9 mouse cellular contexts compared by ENCODE assay signal in genomic region chr2:33177443-33178242, GRCm38 (mm10). TPM values are rescaled to one million over a fixed set of nuclear protein-coding genes. Genes with fewer than 3 reads are reported as not detected.
DNase-seq lines count a peak whose midpoint lies in the region; ATAC-seq and TF ChIP-seq lines count a peak whose summit lies in the region.
"Had no signal": no experiment of that assay in that cellular context is flagged by ENCODE, and none has a peak within 500 bp of the region (broad histone marks: within the 10 kb centered on the region; RNA-seq: fewer than 3 reads in every experiment).

No protein-coding gene starts in this region.

- H3K4me1 ChIP-seq in midbrain, embryonic 14.5 days (ENCODE audit: control insufficient read depth, insufficient read depth, low read length): peaks cover 32% of the 10 kb centered on the region
- peaks cover 32% of the 10 kb centered on the region for H3K4me1 ChIP-seq in midbrain, embryonic 15.5 days
- H3K4me1 ChIP-seq in embryonic facial prominence, embryonic 15.5 days: peaks cover 40% of the 10 kb centered on the region
- H3K4me1 ChIP-seq in small intestine, adult 2 months (ENCODE audit: control insufficient read depth, insufficient read depth, insufficient read length, low read length): peaks cover 7% of the 10 kb centered on the region

- H3K27me3 ChIP-seq in midbrain, embryonic 14.5 days (ENCODE audit: control insufficient read depth, insufficient read depth, low read length): no peaks in the 10 kb centered on the region
- no peaks in the 10 kb centered on the region for H3K27me3 ChIP-seq in midbrain, embryonic 15.5 days (replicated peaks)
- no peaks in the 10 kb centered on the region for H3K27me3 ChIP-seq in embryonic facial prominence, embryonic 15.5 days
- no peaks in the 10 kb centered on the region for H3K27me3 ChIP-seq in small intestine, adult 2 months (ENCODE audit: control insufficient read depth, insufficient read depth, low read length)
- H3K27me3 ChIP-seq: forebrain, embryonic 15.5 days had no signal

- TF ChIP-seq CTCF in small intestine, adult 2 months (IDR thresholded peaks at IDR 0.05; ENCODE audit: extremely low read depth, insufficient read length, insufficient replicate concordance, low read depth, low read length): no peak

- H3K36me3 ChIP-seq in midbrain, embryonic 14.5 days (ENCODE audit: control insufficient read depth, insufficient read depth, low read length): peaks cover 13% of the 10 kb centered on the region
- H3K36me3 ChIP-seq in midbrain, embryonic 15.5 days (replicated peaks): no peaks in the 10 kb centered on the region
- H3K36me3 ChIP-seq in embryonic facial prominence, embryonic 15.5 days: no peaks in the 10 kb centered on the region
- no peaks in the 10 kb centered on the region for H3K36me3 ChIP-seq in small intestine, adult 2 months (ENCODE audit: control insufficient read depth, insufficient read depth, low read length)

- H3K4me2 ChIP-seq in midbrain, embryonic 14.5 days (ENCODE audit: low read length): no peak overlapping the region
- no peak overlapping the region for H3K4me2 ChIP-seq in midbrain, embryonic 15.5 days
- H3K4me2 ChIP-seq in embryonic facial prominence, embryonic 15.5 days (replicated peaks): no peak overlapping the region
- H3K4me2 ChIP-seq: forebrain, embryonic 15.5 days had no signal

- H3K9me3 ChIP-seq in midbrain, embryonic 14.5 days (ENCODE audit: control insufficient read depth, low read length): no peaks in the 10 kb centered on the region
- no peaks in the 10 kb centered on the region for H3K9me3 ChIP-seq in midbrain, embryonic 15.5 days
- H3K9me3 ChIP-seq in embryonic facial prominence, embryonic 15.5 days (replicated peaks): no peaks in the 10 kb centered on the region
- H3K9me3 ChIP-seq: forebrain, embryonic 15.5 days had no signal

- ATAC-seq in midbrain, embryonic 14.5 days (ENCODE audit: low FRiP score, low TSS enrichment): no peak
- no peak for ATAC-seq in midbrain, embryonic 15.5 days (replicated peaks)
- no peak for ATAC-seq in embryonic facial prominence, embryonic 15.5 days (ENCODE audit: insufficient number of reproducible peaks, low FRiP score, low TSS enrichment, low read depth)

- H3K27ac ChIP-seq in midbrain, embryonic 14.5 days (replicated peaks; ENCODE audit: low read depth, low read length): no peak overlapping the region
- no peak overlapping the region for H3K27ac ChIP-seq in midbrain, embryonic 15.5 days
- peak overlapping the region; percentile 48; the same call in 1 of the 2 replicates for H3K27ac ChIP-seq in embryonic facial prominence, embryonic 15.5 days (replicated peaks)
- peak overlapping the region; percentile 2; the same call in 1 of the 2 replicates for H3K27ac ChIP-seq in small intestine, adult 2 months (ENCODE audit: insufficient read depth, low read depth, low read length)

- no peak for DNase-seq in midbrain, embryonic 14.5 days
- DNase-seq in kidney, adult 8-10 months: peak; percentile 76 to 79
- no peak for DNase-seq in layer of hippocampus, adult 11-12 months (ENCODE audit: low spot score)
- DNase-seq in left cerebral cortex, postnatal 25 days (ENCODE audit: low spot score in 2 of 2): no peak
- DNase-seq in left cerebral cortex, postnatal 10 days (ENCODE audit: extremely low spot score in 1 of 2, low spot score in 2 of 2): no peak

- 0 out of 2 replicates have a peak, but pooled peaks have one; percentile 24 for TF ChIP-seq POLR2A in small intestine, adult 2 months (IDR thresholded peaks at IDR 0.05; ENCODE audit: low read depth, low read length)

- intact Hi-C loops in left cerebral cortex, postnatal 25 days (cut with DNase I): no loop called here
- intact Hi-C loops in left cerebral cortex, postnatal 10 days (cut with DNase I): no loop called here

- H3K9ac ChIP-seq in midbrain, embryonic 14.5 days (replicated peaks; ENCODE audit: low read length): 0 out of 2 replicates have a peak overlapping the region, but pooled peaks have one; percentile 12
- no peak overlapping the region for H3K9ac ChIP-seq in midbrain, embryonic 15.5 days
- H3K9ac ChIP-seq in embryonic facial prominence, embryonic 15.5 days: no peak overlapping the region
- H3K9ac ChIP-seq: forebrain, embryonic 15.5 days had no signal

- no peak overlapping the region for H3K4me3 ChIP-seq in midbrain, embryonic 14.5 days (replicated peaks; ENCODE audit: low read depth, low read length)
- no peak overlapping the region for H3K4me3 ChIP-seq in midbrain, embryonic 15.5 days
- H3K4me3 ChIP-seq in embryonic facial prominence, embryonic 15.5 days (replicated peaks): no peak overlapping the region
- no peak overlapping the region for H3K4me3 ChIP-seq in small intestine, adult 2 months (ENCODE audit: low read depth, low read length)
- H3K4me3 ChIP-seq: forebrain, embryonic 15.5 days had no signal

- WGBS in midbrain, embryonic 14.5 days: 86% methylated on average over 12 of the region's 12 CpGs
- 86% methylated on average over 12 of the region's 12 CpGs for WGBS in midbrain, embryonic 15.5 days
- WGBS in embryonic facial prominence, embryonic 15.5 days: 51% methylated on average over 12 of the region's 12 CpGs
- WGBS in small intestine, adult 2 months: 41% methylated on average over 12 of the region's 12 CpGs

RNA-seq across cellular contexts. Expression of gene Angptl2, which starts 38.2 kb away (rescaled TPM):
- polyA plus RNA-seq in midbrain, embryonic 14.5 days (2014; fragmentation: Nextera tagmentation; extraction: Ambion mirVana): 2.1 and 10.1 TPM in 2 replicates
- 16.2 and 19.3 TPM in 2 replicates for polyA plus RNA-seq in midbrain, embryonic 15.5 days (2015; fragmentation: Nextera tagmentation; extraction: Ambion mirVana)
- polyA plus RNA-seq in embryonic facial prominence, embryonic 15.5 days (2015; fragmentation: Nextera tagmentation; extraction: Ambion mirVana): 59.2 and 62.1 TPM in 2 replicates
- polyA plus RNA-seq in small intestine, adult 2 months (2012; rRNA removed): 18.9 and 20.7 TPM in 2 replicates
- 1 to 10 TPM; 2.2 to 2.3 TPM for total RNA-seq in left cerebral cortex, postnatal 25 days (2021)
- 1 to 10 TPM; 4.4 to 4.5 TPM for total RNA-seq in left cerebral cortex, postnatal 10 days (2021)

RNA-seq across cellular contexts. Expression of gene Garnl3, which starts 46.2 kb away (rescaled TPM):
- 44.4 and 51.1 TPM in 2 replicates for polyA plus RNA-seq in midbrain, embryonic 14.5 days (2014; fragmentation: Nextera tagmentation; extraction: Ambion mirVana)
- polyA plus RNA-seq in midbrain, embryonic 15.5 days (2015; fragmentation: Nextera tagmentation; extraction: Ambion mirVana): 53.2 and 61.1 TPM in 2 replicates
- polyA plus RNA-seq in embryonic facial prominence, embryonic 15.5 days (2015; fragmentation: Nextera tagmentation; extraction: Ambion mirVana): 8.8 and 10.7 TPM in 2 replicates
- polyA plus RNA-seq in small intestine, adult 2 months (2012; rRNA removed): 1.3 and 2.0 TPM in 2 replicates
- total RNA-seq in left cerebral cortex, postnatal 25 days (2021): 100 to 1,000 TPM; 117 to 125 TPM
- total RNA-seq in left cerebral cortex, postnatal 10 days (2021): 100 to 1,000 TPM; 183 TPM

Comparison
In these comparisons a context has a peak if more than half of its experiments do, and no peak if none do; other contexts are left out.
1. DNase-seq: peak in kidney, adult 8-10 months (2 of 2); none in midbrain, embryonic 14.5 days (single experiment), layer of hippocampus, adult 11-12 months (single experiment), left cerebral cortex, postnatal 25 days (0 of 2) and left cerebral cortex, postnatal 10 days (0 of 2).
2. H3K27ac ChIP-seq: peak in embryonic facial prominence, embryonic 15.5 days (single experiment) and small intestine, adult 2 months (single experiment); none in midbrain, embryonic 14.5 days (single experiment) and midbrain, embryonic 15.5 days (single experiment).